Mouse (Mus musculus) olfactory bulb, adult 2 months (tissue): ENCODE measurements around the gene Pigo. TPM values are rescaled to one million over a fixed set of nuclear protein-coding genes. Genes with fewer than 3 reads are reported as not detected.

ENCODE experiments used
- H3K27ac ChIP-seq: fragments of 200-500 bp; 2 replicates; pipeline ENCODE4 v1.5.1; 2012; ENCODE audit warnings: low read depth, low read length; ENCODE audit not compliant: insufficient read depth
- H3K4me1 ChIP-seq: fragments of 200-500 bp; 2 replicates; pipeline ENCODE4 v1.6.1; 2012; ENCODE audit warnings: low read length; ENCODE audit not compliant: control insufficient read depth, insufficient read depth
- H3K4me3 ChIP-seq: fragments of 200-500 bp; 2 replicates; pipeline ENCODE4 v1.5.1; 2012; ENCODE audit warnings: mild to moderate bottlenecking, low read depth, low read length, moderate library complexity; ENCODE audit not compliant: insufficient read depth
- CTCF ChIP-seq: fragments of 200-500 bp; IDR thresholded peaks from 2 replicates; pipeline ENCODE4 v1.5.1; 2012; ENCODE audit warnings: low read depth, mild to moderate bottlenecking, low read length, moderate library complexity; ENCODE audit not compliant: insufficient read depth
- POLR2A ChIP-seq: fragments of 200-500 bp; IDR thresholded peaks from 2 replicates; pipeline ENCODE4 v1.6.1; 2012; ENCODE audit warnings: mild to moderate bottlenecking, low read depth, low read length, moderate library complexity; ENCODE audit not compliant: insufficient read depth
- WGBS: fragments of 180-500 bp; shearing (Covaris S2); methylation state at CpG from one replicate; pipeline ENCODE4 v1.1.7; 2018; 5-methylcytosine and 5-hydroxymethylcytosine counted together
- polyA plus RNA-seq: library from polyadenylated mRNA; stranded (reverse); fragments of >200 nt; gene quantifications from 2 replicates; pipeline ENCODE4 v1.2.4, GENCODE M21; 2012; ENCODE audit warnings: low replicate concordance; ENCODE audit not compliant: missing spikeins, insufficient read depth, insufficient read length

Gene Pigo
- polyA plus RNA-seq, 1 experiment: not detected

DNA sequence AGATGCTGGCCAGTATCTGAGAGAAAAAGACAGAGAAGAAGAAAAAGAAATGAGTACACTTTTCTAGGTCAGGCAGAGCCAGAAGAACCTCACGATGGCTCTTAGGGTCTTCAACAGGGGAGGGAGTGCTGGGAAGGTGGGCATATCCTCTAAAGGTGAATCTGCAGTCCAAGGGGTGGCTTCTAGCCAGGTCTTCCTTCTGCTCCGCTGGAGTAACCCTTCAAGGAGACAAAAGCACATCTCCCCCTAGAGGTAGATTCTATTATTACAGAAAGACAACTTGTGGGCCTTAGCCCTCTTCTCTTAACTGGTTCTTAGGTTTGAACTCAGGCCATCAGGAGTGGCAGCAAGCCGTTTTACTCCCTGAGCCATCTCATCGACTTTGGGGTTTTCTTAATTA is 27.0 kb upstream of the Pigo start:
- Histone ChIP-seq H3K4me1 (no peaks in the 10 kb centered on the region), H3K4me3 (no peak overlapping the region), H3K27ac (no peak overlapping the region)
- 13% methylated on average over 4 of the region's 4 CpGs for WGBS
- TF ChIP-seq POLR2A: no peak
- no peak for TF ChIP-seq CTCF

DNA sequence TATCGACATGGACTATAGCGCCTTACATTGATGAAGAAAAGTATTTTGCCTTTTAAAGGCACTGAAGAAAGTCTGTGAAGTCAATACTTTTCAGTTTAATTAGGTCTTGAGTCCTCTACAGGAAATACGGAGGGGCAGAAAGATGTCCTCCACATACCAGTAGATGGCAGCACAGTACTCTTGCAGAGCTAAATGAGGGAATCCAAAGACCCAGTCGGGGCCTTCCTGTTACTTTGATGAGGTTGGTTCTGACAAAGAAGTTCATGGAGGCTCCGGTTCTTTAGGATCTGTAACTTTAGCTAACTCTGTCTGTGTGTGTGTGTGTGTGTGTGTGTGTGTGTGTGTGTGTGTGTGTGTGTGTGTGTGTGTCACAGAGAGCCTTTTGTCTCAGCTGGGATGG is 21.6 kb upstream of the Pigo start:
- Histone ChIP-seq H3K27ac (no peak overlapping the region), H3K4me1 (peaks cover 15% of the 10 kb centered on the region), H3K4me3 (no peak overlapping the region)
- 4% methylated on average over 5 of the region's 5 CpGs for WGBS
- no peak for TF ChIP-seq CTCF
- no peak for TF ChIP-seq POLR2A

DNA sequence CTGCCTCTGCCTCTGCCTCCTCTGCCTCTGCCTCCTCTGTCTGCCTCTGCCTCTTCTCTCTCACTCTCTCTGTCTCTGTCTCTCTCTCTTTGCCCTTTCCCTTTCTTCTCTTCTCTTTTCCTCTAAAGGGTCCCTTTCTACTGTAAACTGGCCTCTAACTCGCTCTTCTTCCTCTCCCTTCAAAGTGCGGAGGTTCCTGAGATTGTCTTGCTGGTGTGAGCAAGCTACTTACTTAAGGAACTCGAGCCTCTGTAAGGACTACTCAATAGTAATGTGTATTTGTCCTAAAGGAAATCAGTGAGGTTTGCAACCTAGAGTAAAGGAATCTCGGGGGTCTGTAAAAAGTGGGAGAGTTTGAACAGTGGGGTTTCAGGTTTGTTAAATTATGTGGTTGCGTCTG is 21.0 kb upstream of the Pigo start:
- Histone ChIP-seq H3K4me3 (no peak overlapping the region), H3K27ac (no peak overlapping the region), H3K4me1 (peaks cover 15% of the 10 kb centered on the region)
- 48% methylated on average over 5 of the region's 5 CpGs for WGBS
- no peak for TF ChIP-seq CTCF
- TF ChIP-seq POLR2A: no peak

DNA sequence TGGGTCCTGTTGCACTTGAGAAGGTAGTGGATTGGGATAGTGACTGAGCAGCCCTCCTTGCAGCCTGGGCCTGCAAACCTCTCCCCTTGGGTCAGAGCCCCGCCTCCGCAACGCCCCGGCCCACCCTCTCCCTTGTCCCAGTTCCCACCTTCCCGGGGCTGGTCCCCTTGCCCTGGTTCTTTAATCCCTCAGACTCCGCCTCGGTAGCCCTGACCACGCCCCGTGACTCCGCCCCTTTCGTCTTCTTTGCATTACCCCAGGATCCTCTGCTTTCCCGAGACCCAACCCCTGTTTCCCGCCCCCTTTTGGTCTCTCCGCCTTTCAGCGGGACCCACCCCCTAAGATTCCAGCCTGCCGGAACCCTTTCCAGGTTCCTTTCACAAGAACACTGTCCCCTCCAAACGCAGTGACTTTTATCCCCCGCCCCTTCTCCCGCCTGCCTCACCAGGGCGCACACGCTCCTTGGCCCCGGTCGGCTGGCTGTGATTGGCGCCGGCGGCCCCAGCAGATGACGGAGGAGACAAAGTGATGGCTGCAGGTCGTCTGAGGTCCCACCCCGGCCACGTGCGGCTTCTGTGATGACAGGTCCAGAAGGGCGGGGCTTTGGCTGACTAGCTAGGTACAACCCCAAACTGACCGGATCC is 20.2 kb upstream of the Pigo start, which contains the start of gene Fam214b:
Fam214b (minus strand) TSS at position 562 of the 644 bp plus-strand sequence.
- Histone ChIP-seq H3K27ac (no peak within 1 kb of the TSS), H3K4me1 (peaks cover 17% of the 10 kb centered on the region), H3K4me3 (peak within 1 kb of the TSS; percentile 56)
- TF ChIP-seq CTCF (no peak), POLR2A (0 out of 2 replicates have a peak, but pooled peaks have one; percentile 13)
- WGBS: 1% methylated on average over 31 of the region's 33 CpGs

DNA sequence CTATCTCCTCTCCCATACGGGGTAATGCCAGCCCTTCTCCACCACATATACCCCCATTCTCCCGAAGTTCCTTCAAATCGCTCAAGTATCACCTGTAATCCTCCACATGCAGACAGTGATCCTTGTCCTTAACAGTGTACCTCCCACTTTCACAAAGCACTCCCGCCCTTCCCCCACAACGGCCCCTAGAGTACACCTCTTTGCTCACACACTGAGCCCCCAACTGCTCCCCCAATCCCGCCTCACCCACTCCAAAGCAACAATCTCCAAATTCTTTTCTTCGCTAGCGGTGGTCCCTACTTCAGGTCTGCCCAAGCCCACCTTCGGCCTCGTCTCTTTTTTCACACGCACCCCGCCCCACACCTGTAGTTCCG is 19.7 kb upstream of the Pigo start:
- TF ChIP-seq POLR2A: no peak
- H3K27ac ChIP-seq: no peak overlapping the region
- H3K4me1 ChIP-seq: peaks cover 19% of the 10 kb centered on the region
- H3K4me3 ChIP-seq: peak overlapping the region; percentile 56
- 4% methylated on average over 13 of the region's 13 CpGs for WGBS

DNA sequence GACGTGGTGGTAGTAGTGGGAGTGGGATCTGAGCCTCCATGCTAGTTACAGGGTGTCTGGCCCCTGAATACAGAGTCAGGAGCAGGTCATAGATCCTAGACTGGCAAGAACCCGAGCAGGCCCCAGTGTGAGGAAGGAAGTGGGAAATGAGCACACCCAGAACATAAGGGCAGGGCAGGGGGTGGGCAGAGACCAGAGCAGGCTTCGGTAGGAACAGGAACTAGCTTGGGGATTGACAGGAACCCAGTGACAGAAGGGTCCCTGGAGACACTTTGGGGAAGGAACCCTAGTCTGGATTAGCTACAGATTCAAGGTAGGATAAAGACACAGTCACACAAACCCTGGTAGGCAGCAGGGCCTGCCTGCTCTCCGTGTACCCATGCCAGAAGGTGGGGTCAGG is 19.1 kb upstream of the Pigo start:
- Histone ChIP-seq H3K4me3 (no peak overlapping the region), H3K27ac (peak overlapping the region; percentile 86), H3K4me1 (peaks cover 19% of the 10 kb centered on the region)
- WGBS: 11% methylated on average over 4 of the region's 4 CpGs
- TF ChIP-seq POLR2A: no peak

DNA sequence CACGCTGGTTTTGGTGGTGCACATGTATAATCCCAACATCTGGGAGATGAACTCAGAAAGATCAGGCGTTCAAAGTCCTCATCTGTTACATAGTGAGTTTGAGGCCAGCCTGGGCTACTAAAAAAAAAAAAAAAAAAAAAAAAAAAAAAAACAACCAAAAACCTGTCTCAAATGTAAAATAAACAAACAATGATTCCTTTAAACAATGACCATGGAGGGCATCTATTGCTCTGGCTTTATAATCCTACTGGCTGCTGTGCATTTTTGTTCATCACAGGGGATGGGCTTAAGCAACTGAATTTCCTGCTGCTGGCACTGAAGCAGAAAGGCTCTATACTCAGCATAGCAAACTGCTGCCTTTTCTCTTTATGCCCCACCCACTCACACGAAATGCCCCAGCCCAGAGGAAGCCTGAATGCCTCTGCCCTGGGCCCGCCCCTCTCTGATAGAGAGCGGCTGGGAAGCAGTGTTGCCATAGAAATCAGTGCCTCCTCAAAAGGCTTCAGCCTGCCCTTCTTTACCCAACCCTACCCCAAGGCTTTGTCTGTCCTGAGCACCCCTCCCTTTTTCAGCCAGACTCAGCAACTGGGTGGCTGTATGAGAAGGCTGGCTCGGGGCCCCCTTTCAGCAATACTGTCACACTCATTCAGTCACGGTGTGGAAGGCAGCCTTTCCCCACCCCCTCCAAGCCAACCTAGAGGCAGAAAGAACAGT is 18.2 kb upstream of the Pigo start:
- H3K4me3 ChIP-seq: peak overlapping the region; percentile 13; the same call in 1 of the 2 replicates
- WGBS: 11% methylated on average over 7 of the region's 7 CpGs
- TF ChIP-seq CTCF (no peak), POLR2A (no peak)
- H3K27ac ChIP-seq: peak overlapping the region; percentile 86
- H3K4me1 ChIP-seq: peaks cover 23% of the 10 kb centered on the region

DNA sequence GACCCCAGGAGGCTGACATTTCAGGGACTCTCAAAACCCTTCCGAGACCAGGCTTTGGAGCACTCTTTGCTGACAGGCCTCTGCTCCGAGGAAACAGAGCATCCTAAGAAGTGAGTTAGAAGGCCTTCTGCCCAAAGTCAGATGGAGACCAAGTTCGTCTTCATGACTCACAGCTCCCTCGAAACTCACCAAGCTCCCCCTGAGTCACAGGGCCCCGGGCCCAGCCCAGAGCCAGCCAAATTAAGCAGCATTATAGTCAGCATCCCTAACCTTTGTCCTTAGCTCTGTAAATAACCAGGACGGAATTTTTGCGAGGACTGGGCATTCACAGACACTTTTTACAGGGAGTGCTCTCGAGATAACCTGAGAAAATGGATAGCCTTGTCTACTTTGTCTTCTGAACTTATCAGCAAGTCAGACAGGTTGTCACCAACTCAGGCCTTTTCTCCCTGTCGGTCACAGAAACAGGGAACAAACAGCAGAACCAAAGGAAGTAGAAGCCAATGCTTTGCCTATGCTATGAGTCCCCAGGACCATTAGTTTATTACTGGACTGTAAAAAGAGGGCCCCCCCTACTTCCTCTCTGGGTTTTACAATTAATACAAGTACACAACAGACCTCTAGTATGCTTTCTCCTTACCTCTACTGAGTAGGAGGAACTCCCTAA is 15.4 kb upstream of the Pigo start:
- Histone ChIP-seq H3K4me1 (peaks cover 25% of the 10 kb centered on the region), H3K4me3 (no peak overlapping the region), H3K27ac (peak overlapping the region; percentile 35)
- WGBS: 43% methylated on average over 9 of the region's 9 CpGs
- TF ChIP-seq POLR2A (no peak), CTCF (no peak)

DNA sequence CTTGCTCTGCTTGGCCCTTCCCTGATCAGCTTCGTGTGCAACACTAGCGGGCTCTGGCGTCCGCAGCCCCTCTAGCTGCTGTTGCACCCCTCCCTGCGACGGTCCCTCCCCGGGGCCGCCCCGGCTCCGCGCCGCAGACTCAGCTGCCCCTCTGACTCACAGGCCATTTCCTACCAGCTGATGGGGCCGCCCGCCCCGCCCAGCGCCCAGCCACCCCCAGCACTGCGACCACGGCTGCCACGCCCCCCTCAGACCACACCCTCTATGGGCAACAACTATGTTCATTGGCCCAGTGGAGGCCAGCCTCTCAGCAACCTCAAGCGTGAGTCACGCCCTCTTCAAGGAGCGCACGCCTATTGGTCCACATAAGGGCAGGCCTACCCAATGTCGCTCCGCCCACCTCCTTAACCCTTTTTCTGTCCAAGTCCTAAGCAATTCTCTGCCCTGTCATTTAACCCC is 14.5 kb upstream of the Pigo start:
- peaks cover 20% of the 10 kb centered on the region for H3K4me1 ChIP-seq
- H3K27ac ChIP-seq: peak overlapping the region; percentile 76
- WGBS: under 1% methylated on average over 25 of the region's 25 CpGs
- peak overlapping the region; percentile 71 for H3K4me3 ChIP-seq
- no peak for TF ChIP-seq CTCF
- no peak for TF ChIP-seq POLR2A
